Mouse (Mus musculus) left cerebral cortex, postnatal 4 days (tissue): Measurements from ENCODE around the gene Gm12169. TPM values are rescaled to one million over a fixed set of nuclear protein-coding genes. Genes with fewer than 3 reads are reported as not detected.

Experiments used
- total RNA-seq, 2 experiments: library from RNA; stranded (reverse); gene quantifications; 2 replicates each; pipeline ENCODE4 v1.2.3; 2021

The Gm12169 gene
- total RNA-seq, 2 experiments from 2014 or later = not detected

Other genes with a start within 250 kb of the Gm12169 start
- 100 to 1,000 TPM; 212 to 214 TPM for gene Cyfip2, start 211.4 kb upstream of the Gm12169 start, total RNA-seq
- under 1 TPM; 0.12 to 0.16 TPM for gene Itk, start 134.7 kb upstream of the Gm12169 start, total RNA-seq
- gene Fam71b, start 127.7 kb upstream of the Gm12169 start, total RNA-seq = not detected
- 10 to 100 TPM; 34.8 to 35.2 TPM for gene Med7, start 87.3 kb upstream of the Gm12169 start, total RNA-seq
- gene Havcr2, start 69.3 kb upstream of the Gm12169 start, total RNA-seq = under 1 TPM; 0.44 to 0.79 TPM
- gene BC053393, start 47.3 kb downstream of the Gm12169 start, total RNA-seq = not detected
- not detected for gene Dppa1, start 105.0 kb downstream of the Gm12169 start, total RNA-seq
- under 1 TPM in 1 of 2 experiments, not detected in 1; 0.18 TPM for gene Timd2, start 182.8 kb downstream of the Gm12169 start, total RNA-seq
- not detected for gene Havcr1, start 210.9 kb downstream of the Gm12169 start, total RNA-seq